Mouse (Mus musculus) ES-E14 (cell line): ENCODE measurements around the gene Slit2.

Source experiments
- CHD2 ChIP-seq: IDR thresholded peaks from 2 replicates; pipeline ENCODE4 v1.6.1; 2014; ENCODE audit warnings: mild to moderate bottlenecking, low read depth, low read length, inconsistent platforms
- HCFC1 ChIP-seq: IDR thresholded peaks from 2 replicates; pipeline ENCODE4 v1.6.1; 2012; ENCODE audit warnings: low read length, inconsistent platforms, borderline replicate concordance; ENCODE audit not compliant: insufficient read depth
- ZNF384 ChIP-seq: IDR thresholded peaks from 2 replicates; pipeline ENCODE4 v1.6.1; 2012; ENCODE audit warnings: low read depth, low read length, inconsistent platforms

- TF ChIP-seq CHD2 (no peak), ZNF384 (no peak), HCFC1 (no peak)
Measured at GRCm38 (mm10) chr5:48129981-48130380, 147.0 kb downstream of the Slit2 start.
